Mouse (Mus musculus) G1E (cell line): Measurements from ENCODE around the gene Xpo6. TPM values are rescaled to one million over a fixed set of nuclear protein-coding genes. Genes with fewer than 3 reads are reported as not detected.

Source experiments
- ATAC-seq: 2 replicates; pipeline ENCODE4 v1.8.0; 2016; ENCODE audit warnings: mild to moderate bottlenecking; ENCODE audit not compliant: insufficient number of reproducible peaks, poor library complexity, low FRiP score, severe bottlenecking; ENCODE audit errors: extremely low read depth
- DNase-seq: peaks from one replicate; pipeline ENCODE4 v3.0.0; 2012; ENCODE audit warnings: low spot score
- H3K27me3 ChIP-seq: 2 replicates; pipeline ENCODE4 v1.6.1; 2012; ENCODE audit warnings: mild to moderate bottlenecking, low read length, inconsistent platforms; ENCODE audit not compliant: insufficient read depth
- H3K36me3 ChIP-seq: replicated peaks from 2 replicates; pipeline ENCODE3; 2012; ENCODE audit warnings: mild to moderate bottlenecking, inconsistent platforms
- H3K4me1 ChIP-seq: 2 replicates; pipeline ENCODE4 v1.6.1; 2012; ENCODE audit warnings: low read depth, low read length, inconsistent platforms, mixed read lengths; ENCODE audit not compliant: insufficient read depth
- H3K4me3 ChIP-seq: 2 replicates; pipeline ENCODE4 v1.5.1; 2012; ENCODE audit warnings: low read depth, mild to moderate bottlenecking, inconsistent platforms, low read length, moderate library complexity, mixed read lengths
- H3K9me3 ChIP-seq: replicated peaks from 2 replicates; pipeline ENCODE4 v1.6.1; 2012; ENCODE audit warnings: inconsistent platforms
- CTCF ChIP-seq: IDR thresholded peaks from 2 replicates; pipeline ENCODE4 v1.5.1; 2012; ENCODE audit warnings: low read depth, low read length, inconsistent platforms, mixed read lengths
- GATA1 ChIP-seq: IDR thresholded peaks from 2 replicates; pipeline ENCODE4 v1.6.1; 2012; ENCODE audit warnings: borderline replicate concordance, low read length, inconsistent platforms, mixed read lengths
- GATA2 ChIP-seq: IDR thresholded peaks from 2 replicates; pipeline ENCODE4 v1.6.1; 2012; ENCODE audit warnings: low read depth, low read length, inconsistent platforms, borderline replicate concordance
- POLR2AphosphoS5 ChIP-seq: IDR thresholded peaks from 2 replicates; pipeline ENCODE4 v1.6.1; 2012; ENCODE audit warnings: low read depth, low read length, inconsistent platforms; ENCODE audit not compliant: insufficient replicate concordance
- TAL1 ChIP-seq: conservative IDR thresholded peaks from 2 replicates; pipeline ENCODE4 v1.6.1; 2012; ENCODE audit warnings: low read depth, low read length, inconsistent platforms, mixed read lengths
- polyA plus RNA-seq: library from polyadenylated mRNA; stranded (reverse); fragments of >175 nt; gene quantifications from 2 replicates; pipeline ENCODE4 v1.2.3, GENCODE M21; 2012
- total RNA-seq, 2 experiments: library from RNA; stranded (forward) in 1 of 2; stranded (reverse) in 1 of 2; fragments of 200-1000 nt in 1 of 2; fragments of >200 nt in 1 of 2; fragmentation: Nextera tagmentation in 1 of 2; gene quantifications; 2 replicates each; pipeline ENCODE4 v1.2.3; 2014 to 2017

Xpo6 gene
- total and polyA plus RNA-seq, 3 experiments, result 50.0 to 242 (median 180) TPM

GRCm38 (mm10) chr7:126183583-126183982, 16.7 kb downstream of the Xpo6 start:
- Histone ChIP-seq H3K4me3 (no peak overlapping the region), H3K9me3 (no peaks in the 10 kb centered on the region), H3K36me3 (peaks cover 28% of the 10 kb centered on the region), H3K4me1 (peaks cover 82% of the 10 kb centered on the region), H3K27me3 (no peaks in the 10 kb centered on the region)
- DNase-seq (peak; percentile 36), ATAC-seq (peak; percentile 69)
- TF ChIP-seq GATA2 (no peak), POLR2AphosphoS5 (no peak), TAL1 (peak; percentile 66), CTCF (no peak), GATA1 (no peak)

- H3K4me1 ChIP-seq, result peaks cover 73% of the 10 kb centered on the region
- no peaks in the 10 kb centered on the region for H3K27me3 ChIP-seq
- no peak for TF ChIP-seq GATA1
- no peak for TF ChIP-seq TAL1
- TF ChIP-seq GATA2, result no peak
- no peak for TF ChIP-seq CTCF
- TF ChIP-seq POLR2AphosphoS5, result no peak
- H3K9me3 ChIP-seq, result no peaks in the 10 kb centered on the region
- DNase-seq (no peak), ATAC-seq (no peak)
- H3K36me3 ChIP-seq, result peaks cover 33% of the 10 kb centered on the region
- H3K4me3 ChIP-seq, result peak overlapping the region; percentile 52; the same call in 1 of the 2 replicates
These were observed 18.8 kb downstream of the Xpo6 start for GRCm38 (mm10) chr7:126181487-126181886.

- no peaks in the 10 kb centered on the region for H3K27me3 ChIP-seq
- DNase-seq, result no peak
- peaks cover 31% of the 10 kb centered on the region for H3K36me3 ChIP-seq
- H3K4me1 ChIP-seq, result peaks cover 68% of the 10 kb centered on the region
- H3K4me3 ChIP-seq, result no peak overlapping the region; the same call in 1 of the 2 replicates
- H3K9me3 ChIP-seq, result no peaks in the 10 kb centered on the region
- peak; percentile 55 for ATAC-seq
- TF ChIP-seq GATA2, result no peak
- TF ChIP-seq GATA1, result no peak
- no peak for TF ChIP-seq POLR2AphosphoS5
- TF ChIP-seq CTCF, result no peak
These were observed 19.3 kb downstream of the Xpo6 start for GRCm38 (mm10) chr7:126180956-126181355.

GRCm38 (mm10) chr7:126178804-126179203, 21.5 kb downstream of the Xpo6 start:
- DNase-seq (no peak), ATAC-seq (no peak)
- no peaks in the 10 kb centered on the region for H3K9me3 ChIP-seq
- peaks cover 66% of the 10 kb centered on the region for H3K4me1 ChIP-seq
- H3K4me3 ChIP-seq, result no peak overlapping the region
- TF ChIP-seq CTCF (no peak), GATA2 (no peak), GATA1 (no peak), POLR2AphosphoS5 (no peak), TAL1 (no peak)
- no peaks in the 10 kb centered on the region for H3K27me3 ChIP-seq
- H3K36me3 ChIP-seq, result peaks cover 45% of the 10 kb centered on the region

- DNase-seq, result no peak
- TF ChIP-seq GATA2 (no peak), CTCF (peak; percentile 32; the same call in 1 of the 2 replicates), TAL1 (no peak), POLR2AphosphoS5 (no peak)
- ATAC-seq, result no peak
- H3K4me1 ChIP-seq, result peaks cover 38% of the 10 kb centered on the region
- no peaks in the 10 kb centered on the region for H3K27me3 ChIP-seq
- H3K36me3 ChIP-seq, result peaks cover 60% of the 10 kb centered on the region
- H3K9me3 ChIP-seq, result no peaks in the 10 kb centered on the region
- no peak overlapping the region for H3K4me3 ChIP-seq
These were observed 24.3 kb downstream of the Xpo6 start for GRCm38 (mm10) chr7:126175999-126176398.

- Histone ChIP-seq H3K4me1 (peaks cover 33% of the 10 kb centered on the region), H3K27me3 (no peaks in the 10 kb centered on the region), H3K4me3 (no peak overlapping the region), H3K9me3 (no peaks in the 10 kb centered on the region), H3K36me3 (peaks cover 65% of the 10 kb centered on the region)
- DNase-seq, result no peak
- no peak for ATAC-seq
- TF ChIP-seq TAL1 (no peak), POLR2AphosphoS5 (no peak), GATA1 (no peak), CTCF (no peak), GATA2 (no peak)
These were observed 24.8 kb downstream of the Xpo6 start for GRCm38 (mm10) chr7:126175456-126175855.

- H3K9me3 ChIP-seq, result no peaks in the 10 kb centered on the region
- no peaks in the 10 kb centered on the region for H3K27me3 ChIP-seq
- TF ChIP-seq GATA2 (no peak), GATA1 (no peak), POLR2AphosphoS5 (no peak), TAL1 (no peak), CTCF (no peak)
- DNase-seq (no peak), ATAC-seq (no peak)
- peaks cover 67% of the 10 kb centered on the region for H3K36me3 ChIP-seq
- H3K4me1 ChIP-seq, result peaks cover 28% of the 10 kb centered on the region
- H3K4me3 ChIP-seq, result no peak overlapping the region
These were observed 25.4 kb downstream of the Xpo6 start for GRCm38 (mm10) chr7:126174863-126175262.
